Comparison of ENCODE assay signal across 8 mouse cellular contexts in genomic region chr3:153943901-153944334, GRCm38 (mm10). TPM values are rescaled to one million over a fixed set of nuclear protein-coding genes. Genes with fewer than 3 reads are reported as not detected.
DNase-seq lines count a peak whose midpoint lies in the region; ATAC-seq and TF ChIP-seq lines count a peak whose summit lies in the region.

No protein-coding gene starts in this region.

- H3K36me3 ChIP-seq in heart, adult 2 months (ENCODE audit: control insufficient read depth, insufficient read depth, low read length), result peaks cover 10% of the 10 kb centered on the region
- peaks cover 16% of the 10 kb centered on the region for H3K36me3 ChIP-seq in C2C12 (ENCODE audit: control insufficient read depth, insufficient read depth)
- peaks cover 14% of the 10 kb centered on the region; the same call in 1 of the 2 replicates for H3K36me3 ChIP-seq in embryonic facial prominence, embryonic 12.5 days
- H3K36me3 ChIP-seq in neural tube, embryonic 12.5 days, result peaks cover under 1% of the 10 kb centered on the region; the same call in 1 of the 2 replicates

- H3K4me3 ChIP-seq in heart, adult 2 months, result peak overlapping the region; percentile 84
- H3K4me3 ChIP-seq in C2C12 (ENCODE audit: insufficient read depth, poor library complexity, severe bottlenecking), result peak overlapping the region; percentile 59
- H3K4me3 ChIP-seq in embryonic facial prominence, embryonic 12.5 days, result peak overlapping the region; percentile 77
- H3K4me3 ChIP-seq in neural tube, embryonic 12.5 days, result peak overlapping the region; percentile 70

- H3K4me2 ChIP-seq in embryonic facial prominence, embryonic 12.5 days (replicated peaks), result peak overlapping the region; percentile 56
- H3K4me2 ChIP-seq in neural tube, embryonic 12.5 days (replicated peaks), result peak overlapping the region; percentile 69

- peak; percentile 50 for ATAC-seq in embryonic facial prominence, embryonic 12.5 days (ENCODE audit: insufficient number of reproducible peaks, insufficient read depth, low FRiP score, low TSS enrichment)
- peak; percentile 66 for ATAC-seq in neural tube, embryonic 12.5 days (ENCODE audit: low FRiP score, low read depth)

- H3K4me1 ChIP-seq in heart, adult 2 months (ENCODE audit: control insufficient read depth, insufficient read depth, low read length), result peaks cover 5% of the 10 kb centered on the region
- H3K4me1 ChIP-seq in embryonic facial prominence, embryonic 12.5 days, result peaks cover 8% of the 10 kb centered on the region; the same call in 1 of the 2 replicates
- H3K4me1 ChIP-seq in neural tube, embryonic 12.5 days, result peaks cover 17% of the 10 kb centered on the region

- peak overlapping the region; percentile 94 for H3K27ac ChIP-seq in heart, adult 2 months
- H3K27ac ChIP-seq in embryonic facial prominence, embryonic 12.5 days, result peak overlapping the region; percentile 86
- no peak overlapping the region for H3K27ac ChIP-seq in neural tube, embryonic 12.5 days

- no peak for TF ChIP-seq POLR2A in heart, adult 2 months (IDR thresholded peaks at IDR 0.05; ENCODE audit: insufficient read depth, low read depth, low read length)

- peak overlapping the region; percentile 78 for H3K9ac ChIP-seq in heart, adult 2 months (ENCODE audit: low read depth, low read length)
- H3K9ac ChIP-seq in embryonic facial prominence, embryonic 12.5 days, result peak overlapping the region; percentile 66
- H3K9ac ChIP-seq in neural tube, embryonic 12.5 days, result peak overlapping the region; percentile 72

- intact Hi-C loops in heart, adult 2 months (cut with DNase I), result loop anchor here (1.0 kb wide), 1 partner anchor 31 kb away; the partner anchor contains the start of gene Rabggtb

- no peak for TF ChIP-seq CTCF in heart, adult 2 months (IDR thresholded peaks at IDR 0.05)
- no peak for TF ChIP-seq CTCF in C2C12 (IDR thresholded peaks at IDR 0.05; ENCODE audit: control insufficient read depth, insufficient read depth, insufficient read length)

- H3ac ChIP-seq in C2C12 (ENCODE audit: control insufficient read depth, insufficient read length, low read depth), result peak overlapping the region; percentile 98

- H3K79me3 ChIP-seq in C2C12 (ENCODE audit: low read depth), result peaks cover 5% of the 10 kb centered on the region

- H3K27me3 ChIP-seq in heart, adult 2 months (ENCODE audit: control insufficient read depth, insufficient read depth, low read length), result no peaks in the 10 kb centered on the region
- H3K27me3 ChIP-seq in C2C12 (ENCODE audit: control insufficient read depth, insufficient read depth, insufficient read length), result no peaks in the 10 kb centered on the region
- H3K27me3 ChIP-seq in embryonic facial prominence, embryonic 12.5 days, result no peaks in the 10 kb centered on the region
- no peaks in the 10 kb centered on the region for H3K27me3 ChIP-seq in neural tube, embryonic 12.5 days (replicated peaks)

- TF ChIP-seq EP300 in heart, adult 2 months (IDR thresholded peaks at IDR 0.05; ENCODE audit: insufficient read depth, low read depth, low read length), result no peak

- no peak for DNase-seq in heart, adult 2 months
- DNase-seq in heart, adult 18-20 months, result no peak
- DNase-seq in large intestine, adult 2 months (ENCODE audit: low read depth, low spot score), result peak; percentile 31
- no peak for DNase-seq in adrenal gland, adult (ENCODE audit: inconsistent age in 2 of 2, low spot score in 1 of 2)
- no peak for DNase-seq in B cell, adult 2 months

- H3K9me3 ChIP-seq in embryonic facial prominence, embryonic 12.5 days, result no peaks in the 10 kb centered on the region
- no peaks in the 10 kb centered on the region for H3K9me3 ChIP-seq in neural tube, embryonic 12.5 days

- WGBS in heart, adult 2 months, result under 1% methylated on average over 19 of the region's 19 CpGs
- whole genome bisulfite sequencing in embryonic facial prominence, embryonic 12.5 days, result under 1% methylated on average over 19 of the region's 19 CpGs
- under 1% methylated on average over 19 of the region's 19 CpGs for WGBS in large intestine, adult 2 months
- 1% methylated on average over 19 of the region's 19 CpGs for WGBS in neural tube, embryonic 12.5 days

- no peaks in the 10 kb centered on the region; the same call in 1 of the 2 replicates for H3K79me2 ChIP-seq in heart, adult 2 months (replicated peaks; ENCODE audit: control insufficient read depth, insufficient read depth, low read length)
- peaks cover 27% of the 10 kb centered on the region for H3K79me2 ChIP-seq in C2C12 (ENCODE audit: control insufficient read depth, insufficient read depth)

TF ChIP-seq in C2C12, 6 proteins besides CTCF, POLR2A, EP300 and RAD21:
- no peak for TF ChIP-seq USF1 (IDR thresholded peaks at IDR 0.05; ENCODE audit: low read depth)
- no peak for TF ChIP-seq MYOG (IDR thresholded peaks at IDR 0.05; ENCODE audit: control insufficient read depth, extremely low read depth, insufficient read length)
- TF ChIP-seq MYOD1 (IDR thresholded peaks at IDR 0.05; ENCODE audit: control insufficient read depth, insufficient read length, low read depth), result no peak
- TF ChIP-seq CEBPB (IDR thresholded peaks at IDR 0.05; ENCODE audit: low read depth), result no peak
- TF ChIP-seq FOSL1 (IDR thresholded peaks at IDR 0.05; ENCODE audit: insufficient read depth, low read length, poor library complexity, severe bottlenecking), result no peak
- TF ChIP-seq MAX (IDR thresholded peaks at IDR 0.05), result no peak

RNA-seq across cellular contexts. Expression of gene Acadm, which starts 0.5 kb away (rescaled TPM):
- total RNA-seq in heart, adult 2 months (2021), result 1,000 to 10,000 TPM; 1,125 to 1,306 TPM
- 480 and 876 TPM in 2 replicates for polyA plus RNA-seq in heart, adult 2 months (2012; rRNA removed)
- total RNA-seq in heart, adult 18-20 months (2021), result 1,000 to 10,000 TPM; 1,411 to 1,781 TPM
- polyA plus RNA-seq in C2C12 (2012; fragmentation: generic; extraction: Trizol), result 26.0 TPM
- 58.4 and 61.8 TPM in 2 replicates for polyA plus RNA-seq in embryonic facial prominence, embryonic 12.5 days (2016; fragmentation: Nextera tagmentation; extraction: Ambion mirVana)
- 34.1 and 51.9 TPM in 2 replicates for polyA plus RNA-seq in large intestine, adult 2 months (2012; rRNA removed)
- polyA plus RNA-seq in neural tube, embryonic 12.5 days (2016; fragmentation: Nextera tagmentation; extraction: Ambion mirVana), result 50.7 and 56.7 TPM in 2 replicates

RNA-seq across cellular contexts. Expression of gene Slc44a5, which starts 29.3 kb away (rescaled TPM):
- under 1 TPM in 1 of 2 experiments, not detected in 1; 0.14 TPM for total RNA-seq in heart, adult 2 months (2021)
- polyA plus RNA-seq in heart, adult 2 months (2012; rRNA removed), result 0.25 and 0.76 TPM in 2 replicates
- total RNA-seq in heart, adult 18-20 months (2021), result under 1 TPM; 0.13 to 0.17 TPM
- 0.06 TPM for polyA plus RNA-seq in C2C12 (2012; fragmentation: generic; extraction: Trizol)
- 1.9 and 2.1 TPM in 2 replicates for polyA plus RNA-seq in embryonic facial prominence, embryonic 12.5 days (2016; fragmentation: Nextera tagmentation; extraction: Ambion mirVana)
- polyA plus RNA-seq in large intestine, adult 2 months (2012; rRNA removed), result 0.10 and 0.12 TPM in 2 replicates
- polyA plus RNA-seq in neural tube, embryonic 12.5 days (2016; fragmentation: Nextera tagmentation; extraction: Ambion mirVana), result 3.2 and 3.8 TPM in 2 replicates

RNA-seq across cellular contexts. Expression of gene Rabggtb, which starts 31.1 kb away (rescaled TPM):
- total RNA-seq in heart, adult 2 months (2021), result 10 to 100 TPM; 81.8 to 98.2 TPM
- polyA plus RNA-seq in heart, adult 2 months (2012; rRNA removed), result 48.0 and 89.5 TPM in 2 replicates
- 10 to 100 TPM; 91.9 to 99.4 TPM for total RNA-seq in heart, adult 18-20 months (2021)
- polyA plus RNA-seq in C2C12 (2012; fragmentation: generic; extraction: Trizol), result 65.9 TPM
- 40.5 and 45.1 TPM in 2 replicates for polyA plus RNA-seq in embryonic facial prominence, embryonic 12.5 days (2016; fragmentation: Nextera tagmentation; extraction: Ambion mirVana)
- 34.6 and 37.3 TPM in 2 replicates for polyA plus RNA-seq in large intestine, adult 2 months (2012; rRNA removed)
- 36.8 and 38.4 TPM in 2 replicates for polyA plus RNA-seq in neural tube, embryonic 12.5 days (2016; fragmentation: Nextera tagmentation; extraction: Ambion mirVana)

RNA-seq across cellular contexts. Expression of gene Msh4, which starts 38.0 kb away (rescaled TPM):
- total RNA-seq in heart, adult 2 months (2021), result under 1 TPM in 1 of 2 experiments, not detected in 1; 0.07 TPM
- polyA plus RNA-seq in heart, adult 2 months (2012; rRNA removed), result 0.06 TPM in 1 of 2 replicates, not detected in the other
- under 1 TPM in 1 of 2 experiments, not detected in 1; 0.08 TPM for total RNA-seq in heart, adult 18-20 months (2021)
- 0.02 TPM for polyA plus RNA-seq in C2C12 (2012; fragmentation: generic; extraction: Trizol)
- 0.11 and 0.19 TPM in 2 replicates for polyA plus RNA-seq in embryonic facial prominence, embryonic 12.5 days (2016; fragmentation: Nextera tagmentation; extraction: Ambion mirVana)
- 0.02 and 0.04 TPM in 2 replicates for polyA plus RNA-seq in large intestine, adult 2 months (2012; rRNA removed)
- polyA plus RNA-seq in neural tube, embryonic 12.5 days (2016; fragmentation: Nextera tagmentation; extraction: Ambion mirVana), result 0.11 and 0.14 TPM in 2 replicates
